Mouse (Mus musculus): ENCODE measurements around the gene Ppp1r16b.

GRCm38 (mm10) chr2:158772808-158773207 is 107.6 kb downstream of the Ppp1r16b start:
- TF ChIP-seq CTCF (IDR thresholded peaks at IDR 0.05) (no peak), EP300 (IDR thresholded peaks at IDR 0.05) (no peak)
